Mouse (Mus musculus) telencephalon, adult 2 months (tissue): ENCODE measurements at regions not wholly inside any gene's neighbourhood (a gene's known extent, or its start where the extent isn't known, plus 50 kb on each side); places are given as distances from the start of the nearest gene placed in this dataset.
"Not testable (repeated sequence)": the region's sequence is repeated elsewhere in the genome, so short reads cannot be mapped to it uniquely, and the experiment has no call there.

Source experiments
- DNase-seq: peaks from one replicate; pipeline ENCODE4 v3.0.0-alpha.2; 2011; ENCODE audit warnings: low read depth, low spot score

DNA sequence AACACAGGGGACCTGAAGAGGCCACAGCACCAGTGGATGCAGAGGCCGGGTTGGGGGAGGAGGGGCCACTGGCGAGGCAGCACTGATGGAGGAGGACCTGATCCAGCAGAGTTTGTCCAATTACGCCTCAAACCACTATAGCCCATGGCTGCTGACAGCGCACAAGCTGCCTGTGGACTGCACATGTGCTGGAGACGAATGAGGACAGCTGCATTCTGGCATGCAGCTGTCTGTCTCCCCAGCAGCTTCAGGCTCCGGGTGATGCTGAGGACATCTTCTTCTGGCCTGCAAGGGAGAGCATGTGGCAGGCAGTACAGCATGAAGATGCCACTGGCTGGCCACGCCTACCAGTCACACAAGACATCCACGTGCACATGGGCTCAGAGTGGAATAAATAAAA lies 1055.2 kb downstream of the Basp1 start:
- DNase-seq: no peak

DNA sequence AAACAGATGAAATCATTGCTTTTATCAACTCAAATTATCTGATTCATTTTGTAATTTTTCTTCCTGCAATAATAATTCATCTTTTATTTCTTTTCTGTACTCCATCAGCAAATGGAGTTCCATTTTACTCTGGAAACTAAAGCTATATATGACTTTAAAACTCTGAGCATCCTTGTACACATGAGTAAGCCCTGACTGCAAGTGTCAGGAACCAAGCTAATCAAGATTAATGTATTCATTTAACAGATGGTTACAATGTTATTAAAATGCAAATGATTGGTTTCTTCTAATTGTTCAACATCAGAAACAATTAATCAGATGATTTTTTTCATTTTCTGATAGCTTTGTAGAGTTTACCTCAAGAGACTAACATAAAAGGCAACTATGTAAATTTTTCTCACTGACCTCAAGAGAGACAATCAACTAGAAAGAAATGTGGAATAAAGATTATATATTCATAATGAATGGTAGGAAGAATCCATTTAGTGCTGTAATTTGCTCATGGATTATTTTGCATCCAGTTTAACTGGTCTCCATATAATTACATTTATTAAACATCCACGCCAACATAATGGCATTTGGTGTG lies 1064.5 kb downstream of the Basp1 start:
- no peak for DNase-seq

DNA sequence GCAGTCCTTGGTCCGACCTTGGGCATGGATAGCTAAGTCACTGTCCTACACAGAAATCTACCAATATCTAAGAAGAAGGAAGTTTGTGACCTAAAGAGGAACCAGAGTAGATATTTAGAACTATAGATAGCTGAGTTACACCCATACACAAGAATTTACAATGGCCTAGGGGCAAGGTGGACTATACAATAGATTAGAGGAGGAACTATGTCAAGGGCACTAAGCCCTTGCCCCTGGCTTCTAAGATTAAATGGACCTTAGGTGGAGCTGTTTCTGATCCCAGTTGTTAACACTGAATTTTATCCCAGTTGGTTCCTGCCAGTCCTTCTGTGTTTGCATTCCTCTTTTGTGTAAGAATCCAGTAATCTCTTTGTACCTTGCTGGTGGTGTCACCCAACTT lies 1077.7 kb downstream of the Basp1 start:
- DNase-seq: not testable (repeated sequence)

DNA sequence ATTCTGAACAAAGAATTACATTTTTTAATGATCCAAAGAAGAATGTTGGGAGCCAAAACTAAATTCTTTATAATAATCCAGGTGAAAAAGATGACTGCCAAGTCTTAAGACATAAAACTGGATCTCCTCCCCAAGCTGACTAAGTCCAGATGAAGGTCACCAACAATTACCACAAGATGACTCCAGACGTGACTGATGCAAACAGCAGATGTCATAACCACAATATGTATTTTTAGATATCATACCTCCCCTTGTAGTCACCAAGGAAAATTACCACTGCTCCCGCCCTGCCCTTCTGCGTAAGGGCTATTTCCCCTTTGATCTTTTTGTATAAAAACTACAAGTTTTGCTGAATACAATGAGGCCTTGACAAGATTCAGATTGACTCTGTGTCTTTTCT lies 1110.4 kb downstream of the Basp1 start:
- DNase-seq: not testable (repeated sequence)

DNA sequence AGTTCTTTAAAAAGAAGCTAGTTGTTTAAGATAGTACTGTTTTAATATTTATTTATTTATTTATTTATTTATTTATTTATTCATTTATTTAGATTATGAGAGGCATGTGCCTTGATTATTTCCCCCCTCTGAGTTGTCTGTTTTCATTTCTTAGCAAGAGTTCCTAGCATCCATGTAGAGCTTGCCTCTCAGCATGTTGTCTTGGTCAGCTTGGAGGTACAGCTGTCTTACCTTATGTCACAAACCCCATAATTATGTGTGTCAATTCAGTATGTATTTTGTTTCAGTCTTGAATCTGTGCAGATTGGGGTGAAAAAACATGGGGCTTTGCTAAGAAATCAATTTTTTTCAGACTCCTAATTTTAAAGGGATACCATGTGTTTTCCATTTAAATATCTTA lies 1116.3 kb downstream of the Basp1 start:
- DNase-seq: no peak

DNA sequence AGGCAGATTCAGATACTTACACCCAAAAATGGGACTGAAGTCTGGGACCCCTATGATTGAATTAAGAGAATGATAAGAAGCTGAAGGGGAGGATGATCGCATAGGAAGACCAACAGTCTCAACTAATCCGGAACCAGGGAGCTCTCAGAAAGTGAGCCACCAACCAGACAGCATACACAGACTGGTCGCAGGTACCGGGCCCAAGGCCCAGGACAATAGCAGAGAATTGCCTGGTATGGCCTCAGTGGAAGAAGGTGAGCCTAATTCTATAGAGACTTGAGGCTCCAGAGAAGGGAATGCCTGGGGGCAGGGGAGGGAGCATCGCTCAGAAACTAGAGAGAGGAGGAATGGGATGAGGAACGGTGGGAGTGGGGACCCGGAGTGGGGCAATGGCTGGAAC lies 1116.8 kb downstream of the Basp1 start:
- DNase-seq: no peak

DNA sequence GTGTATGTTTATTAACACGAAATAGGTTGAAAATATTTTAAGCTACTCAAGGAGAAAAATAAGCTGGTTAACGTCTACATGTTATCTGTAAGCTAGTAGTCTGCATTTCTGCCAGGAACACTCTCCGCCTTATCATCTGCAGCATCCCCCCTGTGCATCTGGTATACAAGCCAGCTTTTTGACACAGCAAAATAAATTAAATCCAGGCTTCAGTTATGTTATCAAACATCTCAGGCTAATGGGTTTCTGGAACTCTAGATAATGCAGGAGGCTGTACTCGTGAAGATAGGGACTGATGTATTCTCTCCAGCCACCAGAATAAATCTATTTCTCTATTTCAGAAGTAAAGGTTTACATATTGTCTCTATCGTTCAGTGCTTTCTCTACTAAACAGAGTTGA lies 1138.5 kb downstream of the Basp1 start:
- DNase-seq: no peak

DNA sequence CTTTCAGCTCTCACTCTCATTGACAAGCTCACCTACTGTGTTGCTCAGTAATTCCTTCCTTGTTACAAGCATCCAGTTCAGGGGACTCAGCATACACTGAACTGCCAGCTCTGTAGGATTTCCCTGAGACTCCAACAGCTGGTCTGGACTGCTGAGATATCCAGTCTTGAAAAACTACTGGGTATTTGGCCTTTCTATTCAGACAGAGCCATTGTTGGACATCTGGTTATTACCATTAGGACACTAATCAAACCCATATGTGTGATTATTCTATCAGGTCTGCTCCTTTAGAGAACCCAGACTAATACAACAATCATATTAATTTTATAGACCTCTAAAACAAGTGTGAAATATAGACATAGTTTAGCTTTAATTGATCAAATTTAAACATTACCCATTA lies 1146.2 kb downstream of the Basp1 start:
- no peak for DNase-seq
